Comparison of ENCODE assay signal across 9 mouse cellular contexts in the genomic region with DNA sequence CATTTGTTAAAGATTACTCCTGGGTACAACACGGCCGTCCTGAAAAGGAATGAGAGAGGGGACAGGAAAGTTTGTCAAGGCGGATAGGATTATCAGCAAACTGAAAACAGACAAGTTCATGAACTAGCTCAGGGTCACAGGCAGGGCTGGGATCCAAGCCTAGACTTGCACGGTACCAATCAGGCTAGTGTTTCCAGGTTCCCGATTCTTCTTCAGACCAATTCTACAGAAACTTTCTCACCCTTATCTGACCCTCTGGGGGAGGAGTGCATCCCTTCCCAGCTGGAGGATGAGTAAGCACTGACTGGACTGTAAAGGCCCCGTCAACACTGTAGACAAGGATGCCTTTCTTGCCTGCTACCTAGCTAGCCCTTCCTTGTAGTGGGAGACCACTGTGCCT.
A peak's percentile ranks its signal among the peaks of the same experiment; 100 is the strongest.
DNase-seq lines count a peak whose midpoint lies in the region; ATAC-seq and TF ChIP-seq lines count a peak whose summit lies in the region.
"Had no signal": no experiment of that assay in that cellular context is flagged by ENCODE, and none has a peak within 500 bp of the region (broad histone marks: within the 10 kb centered on the region; RNA-seq: fewer than 3 reads in every experiment).

No protein-coding gene starts in this region.

- peaks cover 19% of the 10 kb centered on the region for H3K4me1 ChIP-seq in lung, embryonic 14.5 days (ENCODE audit: insufficient read depth)
- H3K4me1 ChIP-seq in heart, adult 2 months (ENCODE audit: control insufficient read depth, insufficient read depth, low read length): peaks cover 13% of the 10 kb centered on the region
- peaks cover 22% of the 10 kb centered on the region for H3K4me1 ChIP-seq in limb, embryonic 15.5 days
- peaks cover 13% of the 10 kb centered on the region for H3K4me1 ChIP-seq in hindbrain, embryonic 13.5 days (replicated peaks)

- no peak for TF ChIP-seq EP300 in heart, adult 2 months (IDR thresholded peaks at IDR 0.05; ENCODE audit: insufficient read depth, low read depth, low read length)

- no peaks in the 10 kb centered on the region for H3K27me3 ChIP-seq in lung, embryonic 14.5 days (ENCODE audit: insufficient read depth, low read length)
- H3K27me3 ChIP-seq in heart, adult 2 months (ENCODE audit: control insufficient read depth, insufficient read depth, low read length): no peaks in the 10 kb centered on the region
- no peaks in the 10 kb centered on the region for H3K27me3 ChIP-seq in limb, embryonic 15.5 days
- H3K27me3 ChIP-seq in hindbrain, embryonic 13.5 days: no peaks in the 10 kb centered on the region
- H3K27me3 ChIP-seq: neural tube, embryonic 12.5 days had no signal

- H3K9me3 ChIP-seq in lung, embryonic 14.5 days (ENCODE audit: low read depth, low read length): no peaks in the 10 kb centered on the region
- no peaks in the 10 kb centered on the region for H3K9me3 ChIP-seq in limb, embryonic 15.5 days
- no peaks in the 10 kb centered on the region for H3K9me3 ChIP-seq in hindbrain, embryonic 13.5 days
- H3K9me3 ChIP-seq: neural tube, embryonic 12.5 days had no signal

- no peak for TF ChIP-seq CTCF in lung, embryonic 14.5 days (IDR thresholded peaks at IDR 0.05; ENCODE audit: low read depth)
- no peak for TF ChIP-seq CTCF in heart, adult 2 months (IDR thresholded peaks at IDR 0.05)

- DNase-seq in lung, embryonic 14.5 days: peak; percentile 21
- no peak for DNase-seq in lung, adult 18-20 months
- DNase-seq in adrenal gland, adult 8-10 months: peak; percentile 62
- peak; percentile 32 to 38 for DNase-seq in heart, adult 2 months
- DNase-seq in right cerebral cortex, adult 2 months (ENCODE audit: low spot score in 2 of 2): no peak
- no peak for DNase-seq in layer of hippocampus, adult 9-11 months

- no peak for TF ChIP-seq POLR2A in heart, adult 2 months (IDR thresholded peaks at IDR 0.05; ENCODE audit: insufficient read depth, low read depth, low read length)

- no peak overlapping the region; the same call in 1 of the 2 replicates for H3K9ac ChIP-seq in lung, embryonic 14.5 days
- no peak overlapping the region for H3K9ac ChIP-seq in heart, adult 2 months (ENCODE audit: low read depth, low read length)
- no peak overlapping the region for H3K9ac ChIP-seq in limb, embryonic 15.5 days
- H3K9ac ChIP-seq in hindbrain, embryonic 13.5 days: no peak overlapping the region
- H3K9ac ChIP-seq: neural tube, embryonic 12.5 days had no signal

- ATAC-seq in lung, embryonic 14.5 days (ENCODE audit: insufficient read depth): peak; percentile 22
- no peak for ATAC-seq in limb, embryonic 15.5 days (ENCODE audit: insufficient number of reproducible peaks, low FRiP score, low TSS enrichment, low read depth)
- ATAC-seq in hindbrain, embryonic 13.5 days (ENCODE audit: low FRiP score): no peak

- H3K4me3 ChIP-seq in lung, embryonic 14.5 days (ENCODE audit: low read depth, low read length): no peak overlapping the region
- H3K4me3 ChIP-seq in heart, adult 2 months: no peak overlapping the region
- H3K4me3 ChIP-seq in limb, embryonic 15.5 days: no peak overlapping the region
- no peak overlapping the region for H3K4me3 ChIP-seq in hindbrain, embryonic 13.5 days
- H3K4me3 ChIP-seq: neural tube, embryonic 12.5 days had no signal

- H3K4me2 ChIP-seq in lung, embryonic 14.5 days: 0 out of 2 replicates have a peak overlapping the region, but pooled peaks have one; percentile 10
- H3K4me2 ChIP-seq in limb, embryonic 15.5 days: no peak overlapping the region
- H3K4me2 ChIP-seq in hindbrain, embryonic 13.5 days: no peak overlapping the region
- H3K4me2 ChIP-seq: neural tube, embryonic 12.5 days had no signal

- H3K36me3 ChIP-seq in lung, embryonic 14.5 days (ENCODE audit: insufficient read depth): no peaks in the 10 kb centered on the region
- no peaks in the 10 kb centered on the region; the same call in 1 of the 2 replicates for H3K36me3 ChIP-seq in heart, adult 2 months (ENCODE audit: control insufficient read depth, insufficient read depth, low read length)
- H3K36me3 ChIP-seq in limb, embryonic 15.5 days: no peaks in the 10 kb centered on the region
- H3K36me3 ChIP-seq in hindbrain, embryonic 13.5 days: no peaks in the 10 kb centered on the region
- H3K36me3 ChIP-seq: neural tube, embryonic 12.5 days had no signal

- WGBS in lung, embryonic 14.5 days: 12% methylated on average over 6 of the region's 6 CpGs
- WGBS in heart, adult 2 months: 37% methylated on average over 6 of the region's 6 CpGs
- WGBS in limb, embryonic 15.5 days: 25% methylated on average over 6 of the region's 6 CpGs
- WGBS in hindbrain, embryonic 13.5 days: 66% methylated on average over 6 of the region's 6 CpGs

- H3K79me2 ChIP-seq in heart, adult 2 months (replicated peaks; ENCODE audit: control insufficient read depth, insufficient read depth, low read length): no peaks in the 10 kb centered on the region

- H3K27ac ChIP-seq in lung, embryonic 14.5 days (ENCODE audit: low read depth): peak overlapping the region; percentile 73; the same call in 1 of the 2 replicates
- H3K27ac ChIP-seq in heart, adult 2 months: peak overlapping the region; percentile 64; the same call in 1 of the 2 replicates
- H3K27ac ChIP-seq in limb, embryonic 15.5 days: 0 out of 2 replicates have a peak overlapping the region, but pooled peaks have one; percentile 60
- no peak overlapping the region for H3K27ac ChIP-seq in hindbrain, embryonic 13.5 days
- H3K27ac ChIP-seq: neural tube, embryonic 12.5 days had no signal

- intact Hi-C loops in heart, adult 2 months (cut with DNase I): loop anchor here (5.0 to 10.0 kb wide), 2 partner anchors 68 to 216 kb away; no protein-coding TSS in a partner anchor

Comparison
In these comparisons a context has a peak if more than half of its experiments do, and no peak if none do; other contexts are left out.
1. DNase-seq: peak in lung, embryonic 14.5 days (single experiment), adrenal gland, adult 8-10 months (single experiment) and heart, adult 2 months (2 of 2); none in lung, adult 18-20 months (0 of 2), right cerebral cortex, adult 2 months (0 of 2) and layer of hippocampus, adult 9-11 months (single experiment).